Mouse (Mus musculus): ENCODE results near the gene Mmp14. TPM values are rescaled to one million over a fixed set of nuclear protein-coding genes. Genes with fewer than 3 reads are reported as not detected.

Gene Mmp14
- polyA plus RNA-seq, 1 experiment from 2014 or later: 115 TPM

GRCm38 (mm10) chr14:54439610-54440009 lies 8.2 kb downstream of the Mmp14 start:
- H3K9me3 ChIP-seq (ENCODE audit: control insufficient read depth, low read length): no peaks in the 10 kb centered on the region
- 74% methylated on average over 7 of the region's 7 CpGs for WGBS
- H3K36me3 ChIP-seq (ENCODE audit: control insufficient read depth, insufficient read depth, low read length): peaks cover 69% of the 10 kb centered on the region
- no peak for ATAC-seq (ENCODE audit: insufficient number of reproducible peaks, insufficient read depth, low FRiP score, low read depth)
- H3K27me3 ChIP-seq (ENCODE audit: control insufficient read depth, insufficient read depth, low read length): no peaks in the 10 kb centered on the region
- H3K9ac ChIP-seq (ENCODE audit: low read length): no peak overlapping the region
- no peak overlapping the region for H3K27ac ChIP-seq (replicated peaks in 1 of 2; ENCODE audit: control insufficient read depth in 1 of 2, insufficient read depth in 1 of 2, low read depth in 2 of 2, low read length in 2 of 2)
- peaks cover 8 to 18% of the 10 kb centered on the region in 2 experiments; a peak in 2 of 4 replicates for H3K4me1 ChIP-seq (ENCODE audit: control insufficient read depth in 2 of 2, insufficient read depth in 2 of 2, low read length in 2 of 2)
- no peak overlapping the region for H3K4me2 ChIP-seq (ENCODE audit: low read length)
- H3K4me3 ChIP-seq (ENCODE audit: control insufficient read depth in 1 of 2, insufficient read depth in 1 of 2, low read depth in 1 of 2, low read length in 2 of 2): no peak overlapping the region

GRCm38 (mm10) chr14:54440538-54440937 lies 9.1 kb downstream of the Mmp14 start:
- H3K4me3 ChIP-seq (ENCODE audit: control insufficient read depth in 1 of 2, insufficient read depth in 1 of 2, low read depth in 1 of 2, low read length in 2 of 2): no peak overlapping the region
- peaks cover 64% of the 10 kb centered on the region for H3K36me3 ChIP-seq (ENCODE audit: control insufficient read depth, insufficient read depth, low read length)
- peaks cover 9% of the 10 kb centered on the region in 2 experiments; a peak in 3 of 4 replicates for H3K4me1 ChIP-seq (ENCODE audit: control insufficient read depth in 2 of 2, insufficient read depth in 2 of 2, low read length in 2 of 2)
- H3K27ac ChIP-seq (replicated peaks in 1 of 2; ENCODE audit: control insufficient read depth in 1 of 2, insufficient read depth in 1 of 2, low read depth in 2 of 2, low read length in 2 of 2): no peak overlapping the region
- no peak for ATAC-seq (ENCODE audit: insufficient number of reproducible peaks, insufficient read depth, low FRiP score, low read depth)
- 87% methylated on average over 12 of the region's 14 CpGs for WGBS
- no peaks in the 10 kb centered on the region for H3K9me3 ChIP-seq (ENCODE audit: control insufficient read depth, low read length)
- no peaks in the 10 kb centered on the region for H3K27me3 ChIP-seq (ENCODE audit: control insufficient read depth, insufficient read depth, low read length)
- no peak overlapping the region for H3K9ac ChIP-seq (ENCODE audit: low read length)
- H3K4me2 ChIP-seq (ENCODE audit: low read length): no peak overlapping the region

GRCm38 (mm10) chr14:54441365-54441764 lies 10.0 kb downstream of the Mmp14 start:
- 77% methylated on average over 4 of the region's 4 CpGs for WGBS
- Histone ChIP-seq H3K27me3 (ENCODE audit: control insufficient read depth, insufficient read depth, low read length) (no peaks in the 10 kb centered on the region), H3K4me3 (ENCODE audit: control insufficient read depth in 1 of 2, insufficient read depth in 1 of 2, low read depth in 1 of 2, low read length in 2 of 2) (no peak overlapping the region), H3K9ac (ENCODE audit: low read length) (no peak overlapping the region), H3K36me3 (ENCODE audit: control insufficient read depth, insufficient read depth, low read length) (peaks cover 56% of the 10 kb centered on the region), H3K4me1 (ENCODE audit: control insufficient read depth in 2 of 2, insufficient read depth in 2 of 2, low read length in 2 of 2) (peaks cover 10 to 12% of the 10 kb centered on the region in 2 experiments; a peak in 3 of 4 replicates), H3K9me3 (ENCODE audit: control insufficient read depth, low read length) (no peaks in the 10 kb centered on the region), H3K4me2 (ENCODE audit: low read length) (no peak overlapping the region), H3K27ac (replicated peaks in 1 of 2; ENCODE audit: control insufficient read depth in 1 of 2, insufficient read depth in 1 of 2, low read depth in 2 of 2, low read length in 2 of 2) (no peak overlapping the region)
- ATAC-seq (ENCODE audit: insufficient number of reproducible peaks, insufficient read depth, low FRiP score, low read depth): no peak

- Histone ChIP-seq H3K4me1 (ENCODE audit: control insufficient read depth in 2 of 2, insufficient read depth in 2 of 2, low read length in 2 of 2) (peaks cover 10 to 12% of the 10 kb centered on the region in 2 experiments; a peak in 3 of 4 replicates), H3K27me3 (ENCODE audit: control insufficient read depth, insufficient read depth, low read length) (no peaks in the 10 kb centered on the region), H3K9me3 (ENCODE audit: control insufficient read depth, low read length) (no peaks in the 10 kb centered on the region), H3K4me2 (ENCODE audit: low read length) (no peak overlapping the region), H3K9ac (ENCODE audit: low read length) (no peak overlapping the region), H3K4me3 (ENCODE audit: control insufficient read depth in 1 of 2, insufficient read depth in 1 of 2, low read depth in 1 of 2, low read length in 2 of 2) (no peak overlapping the region), H3K36me3 (ENCODE audit: control insufficient read depth, insufficient read depth, low read length) (peaks cover 44% of the 10 kb centered on the region), H3K27ac (replicated peaks in 1 of 2; ENCODE audit: control insufficient read depth in 1 of 2, insufficient read depth in 1 of 2, low read depth in 2 of 2, low read length in 2 of 2) (no peak overlapping the region; a peak in 1 of 4 replicates)
- no peak for ATAC-seq (ENCODE audit: insufficient number of reproducible peaks, insufficient read depth, low FRiP score, low read depth)
- WGBS: 88% methylated on average over 3 of the region's 3 CpGs
Measured at GRCm38 (mm10) chr14:54442548-54442947, 11.1 kb downstream of the Mmp14 start.

- no peaks in the 10 kb centered on the region for H3K27me3 ChIP-seq (ENCODE audit: control insufficient read depth, insufficient read depth, low read length)
- ATAC-seq (ENCODE audit: insufficient number of reproducible peaks, insufficient read depth, low FRiP score, low read depth): peak; percentile 77
- peaks cover 10 to 12% of the 10 kb centered on the region in 2 experiments; a peak in 3 of 4 replicates for H3K4me1 ChIP-seq (ENCODE audit: control insufficient read depth in 2 of 2, insufficient read depth in 2 of 2, low read length in 2 of 2)
- H3K36me3 ChIP-seq (ENCODE audit: control insufficient read depth, insufficient read depth, low read length): peaks cover 38% of the 10 kb centered on the region
- no peak overlapping the region for H3K4me3 ChIP-seq (ENCODE audit: control insufficient read depth in 1 of 2, insufficient read depth in 1 of 2, low read depth in 1 of 2, low read length in 2 of 2)
- H3K4me2 ChIP-seq (ENCODE audit: low read length): no peak overlapping the region
- no peak overlapping the region for H3K9ac ChIP-seq (ENCODE audit: low read length)
- H3K9me3 ChIP-seq (ENCODE audit: control insufficient read depth, low read length): no peaks in the 10 kb centered on the region
- WGBS: 42% methylated on average over 3 of the region's 3 CpGs
- peak overlapping the region; percentile 12 to 58; a peak in 3 of 4 replicates for H3K27ac ChIP-seq (replicated peaks in 1 of 2; ENCODE audit: control insufficient read depth in 1 of 2, insufficient read depth in 1 of 2, low read depth in 2 of 2, low read length in 2 of 2)
Measured at GRCm38 (mm10) chr14:54443196-54443595, 11.8 kb downstream of the Mmp14 start.

GRCm38 (mm10) chr14:54443712-54444618 lies 12.6 kb downstream of the Mmp14 start:
- ATAC-seq (ENCODE audit: insufficient number of reproducible peaks, insufficient read depth, low FRiP score, low read depth): no peak

GRCm38 (mm10) chr14:54445476-54445875 lies 14.1 kb downstream of the Mmp14 start:
- peaks cover 15% of the 10 kb centered on the region for H3K36me3 ChIP-seq (ENCODE audit: control insufficient read depth, insufficient read depth, low read length)
- peaks cover 10 to 18% of the 10 kb centered on the region in 2 experiments; a peak in 3 of 4 replicates for H3K4me1 ChIP-seq (ENCODE audit: control insufficient read depth in 2 of 2, insufficient read depth in 2 of 2, low read length in 2 of 2)
- peak overlapping the region; percentile 32 to 47; a peak in 2 of 4 replicates for H3K27ac ChIP-seq (replicated peaks in 1 of 2; ENCODE audit: control insufficient read depth in 1 of 2, insufficient read depth in 1 of 2, low read depth in 2 of 2, low read length in 2 of 2)
- H3K4me2 ChIP-seq (ENCODE audit: low read length): no peak overlapping the region
- 0 out of 2 replicates have a peak, but pooled peaks have one; percentile 24 for ATAC-seq (ENCODE audit: insufficient number of reproducible peaks, insufficient read depth, low FRiP score, low read depth)
- H3K9me3 ChIP-seq (ENCODE audit: control insufficient read depth, low read length): no peaks in the 10 kb centered on the region
- no peaks in the 10 kb centered on the region for H3K27me3 ChIP-seq (ENCODE audit: control insufficient read depth, insufficient read depth, low read length)
- H3K9ac ChIP-seq (ENCODE audit: low read length): 0 out of 2 replicates have a peak overlapping the region, but pooled peaks have one; percentile 45
- H3K4me3 ChIP-seq (ENCODE audit: control insufficient read depth in 1 of 2, insufficient read depth in 1 of 2, low read depth in 1 of 2, low read length in 2 of 2): no peak overlapping the region
- 17% methylated on average over 3 of the region's 3 CpGs for WGBS

More at GRCm38 (mm10) chr14:54443712-54444618, 12.6 kb downstream of the Mmp14 start:
- Histone ChIP-seq H3K4me3 (ENCODE audit: control insufficient read depth in 1 of 2, insufficient read depth in 1 of 2, low read depth in 1 of 2, low read length in 2 of 2) (no peak overlapping the region), H3K4me1 (ENCODE audit: control insufficient read depth in 2 of 2, insufficient read depth in 2 of 2, low read length in 2 of 2) (peaks cover 10 to 14% of the 10 kb centered on the region in 2 experiments; a peak in 3 of 4 replicates), H3K9ac (ENCODE audit: low read length) (no peak overlapping the region), H3K27ac (replicated peaks in 1 of 2; ENCODE audit: control insufficient read depth in 1 of 2, insufficient read depth in 1 of 2, low read depth in 2 of 2, low read length in 2 of 2) (peak overlapping the region; percentile 58 to 67), H3K9me3 (ENCODE audit: control insufficient read depth, low read length) (no peaks in the 10 kb centered on the region), H3K36me3 (ENCODE audit: control insufficient read depth, insufficient read depth, low read length) (peaks cover 30% of the 10 kb centered on the region), H3K4me2 (ENCODE audit: low read length) (no peak overlapping the region), H3K27me3 (ENCODE audit: control insufficient read depth, insufficient read depth, low read length) (no peaks in the 10 kb centered on the region)
- 49% methylated on average over 15 of the region's 15 CpGs for WGBS

All from heart, embryonic 14.5 days (tissue).